Comparison of ENCODE assay signal across 29 mouse cellular contexts in genomic region chr16:23166646-23167045, GRCm38 (mm10). TPM values are rescaled to one million over a fixed set of nuclear protein-coding genes. Genes with fewer than 3 reads are reported as not detected.
DNase-seq lines count a peak whose midpoint lies in the region; ATAC-seq and TF ChIP-seq lines count a peak whose summit lies in the region.
"Had no signal": no experiment of that assay in that cellular context is flagged by ENCODE, and none has a peak within 500 bp of the region (broad histone marks: within the 10 kb centered on the region; RNA-seq: fewer than 3 reads in every experiment).

No protein-coding gene starts in this region.

- no peaks in the 10 kb centered on the region for H3K79me2 ChIP-seq in heart, adult 2 months (replicated peaks; ENCODE audit: control insufficient read depth, insufficient read depth, low read length)

- no peaks in the 10 kb centered on the region for H3K36me3 ChIP-seq in heart, adult 2 months (ENCODE audit: control insufficient read depth, insufficient read depth, low read length)
- H3K36me3 ChIP-seq in heart, postnatal 0 days (replicated peaks; ENCODE audit: control insufficient read depth, insufficient read depth, low read length): no peaks in the 10 kb centered on the region
- no peaks in the 10 kb centered on the region for H3K36me3 ChIP-seq in intestine, postnatal 0 days (ENCODE audit: control insufficient read depth, insufficient read depth)
- H3K36me3 ChIP-seq: embryonic facial prominence, embryonic 10.5 days; hindbrain, embryonic 13.5 days; midbrain, embryonic 15.5 days had no signal

- 62% methylated on average over 1 of the region's 1 CpGs for WGBS in heart, adult 2 months
- 88% methylated on average over 1 of the region's 1 CpGs for WGBS in heart, postnatal 0 days
- WGBS in intestine, postnatal 0 days: 98% methylated on average over 1 of the region's 1 CpGs

- intact Hi-C loops in heart, adult 2 months (cut with DNase I): no loop called here
- intact Hi-C loops in heart, postnatal 10 days (cut with DNase I): loop anchor here (5.0 kb wide), 1 partner anchor 56 kb away; the partner anchor contains the start of gene St6gal1

- H3K4me3 ChIP-seq in heart, adult 2 months: no peak overlapping the region
- H3K4me3 ChIP-seq in heart, postnatal 0 days (ENCODE audit: low read depth, low read length): no peak overlapping the region
- no peak overlapping the region for H3K4me3 ChIP-seq in intestine, postnatal 0 days (ENCODE audit: low read depth, low read length)
- H3K4me3 ChIP-seq: embryonic facial prominence, embryonic 10.5 days; hindbrain, embryonic 13.5 days; midbrain, embryonic 15.5 days; myocyte had no signal

- H3K4me2 ChIP-seq in heart, postnatal 0 days (ENCODE audit: low read depth, low read length): no peak overlapping the region
- no peak overlapping the region for H3K4me2 ChIP-seq in intestine, postnatal 0 days (replicated peaks; ENCODE audit: low read depth)
- H3K4me2 ChIP-seq: hindbrain, embryonic 13.5 days; midbrain, embryonic 15.5 days had no signal

- no peak for DNase-seq in heart, adult 2 months
- no peak for DNase-seq in heart, postnatal 10 days
- no peak for DNase-seq in heart, postnatal 0 days (ENCODE audit: low spot score)
- no peak for DNase-seq in heart, adult 9 months (ENCODE audit: low spot score in 2 of 2)
- peak; percentile 27 for DNase-seq in adipocyte (ENCODE audit: low spot score)
- peak; percentile 53 for DNase-seq in retina, embryonic 14.5 days (ENCODE audit: low spot score)
- DNase-seq: adrenal gland, postnatal 25 days; cerebellum, adult 11-12 months; cerebellum, postnatal 10 days; forebrain, postnatal 0 days; gastrocnemius, postnatal 36 days; kidney, adult 18-20 months; lung, adult 18-20 months; right cerebral cortex, postnatal 14 days; thymus, adult 2 months; thymus, postnatal 4 days had no signal

- peaks cover 6% of the 10 kb centered on the region for H3K4me1 ChIP-seq in heart, adult 2 months (ENCODE audit: control insufficient read depth, insufficient read depth, low read length)
- H3K4me1 ChIP-seq in heart, postnatal 0 days (ENCODE audit: control insufficient read depth, insufficient read depth): no peaks in the 10 kb centered on the region
- no peaks in the 10 kb centered on the region for H3K4me1 ChIP-seq in intestine, postnatal 0 days (replicated peaks; ENCODE audit: control insufficient read depth, insufficient read depth, low read length)
- H3K4me1 ChIP-seq: embryonic facial prominence, embryonic 10.5 days; hindbrain, embryonic 13.5 days; midbrain, embryonic 15.5 days had no signal

- ATAC-seq in heart, postnatal 0 days (ENCODE audit: insufficient read depth, low read depth): no peak
- ATAC-seq in intestine, postnatal 0 days: no peak
- ATAC-seq: forebrain, postnatal 0 days; midbrain, embryonic 15.5 days had no signal

- no peaks in the 10 kb centered on the region for H3K9me3 ChIP-seq in heart, postnatal 0 days (replicated peaks; ENCODE audit: control insufficient read depth, low read length)
- no peaks in the 10 kb centered on the region for H3K9me3 ChIP-seq in intestine, postnatal 0 days (ENCODE audit: control insufficient read depth)
- H3K9me3 ChIP-seq: embryonic facial prominence, embryonic 10.5 days; hindbrain, embryonic 13.5 days; midbrain, embryonic 15.5 days had no signal

- no peak for TF ChIP-seq CTCF in heart, adult 2 months (IDR thresholded peaks at IDR 0.05)
- TF ChIP-seq CTCF in heart, postnatal 0 days (IDR thresholded peaks at IDR 0.05; ENCODE audit: low read depth): no peak
- TF ChIP-seq CTCF in intestine, postnatal 0 days (IDR thresholded peaks at IDR 0.05; ENCODE audit: low read depth): no peak

- no peak for TF ChIP-seq EP300 in heart, adult 2 months (IDR thresholded peaks at IDR 0.05; ENCODE audit: insufficient read depth, low read depth, low read length)
- TF ChIP-seq EP300 in heart, postnatal 0 days (IDR thresholded peaks at IDR 0.05; ENCODE audit: low read depth): no peak

- H3K27me3 ChIP-seq in heart, adult 2 months (ENCODE audit: control insufficient read depth, insufficient read depth, low read length): no peaks in the 10 kb centered on the region
- H3K27me3 ChIP-seq in heart, postnatal 0 days (ENCODE audit: control insufficient read depth, insufficient read depth, low read length): no peaks in the 10 kb centered on the region
- H3K27me3 ChIP-seq in intestine, postnatal 0 days (replicated peaks; ENCODE audit: control insufficient read depth, insufficient read depth, low read length): no peaks in the 10 kb centered on the region
- H3K27me3 ChIP-seq: hindbrain, embryonic 13.5 days; midbrain, embryonic 15.5 days had no signal

- no peak overlapping the region for H3K9ac ChIP-seq in heart, adult 2 months (ENCODE audit: low read depth, low read length)
- H3K9ac ChIP-seq in heart, postnatal 0 days (replicated peaks; ENCODE audit: low read depth, low read length): no peak overlapping the region
- no peak overlapping the region for H3K9ac ChIP-seq in intestine, postnatal 0 days (ENCODE audit: low read depth, low read length)
- H3K9ac ChIP-seq: forebrain, postnatal 0 days; hindbrain, embryonic 13.5 days; midbrain, embryonic 15.5 days had no signal

- H3K27ac ChIP-seq in heart, adult 2 months: peak overlapping the region; percentile 77
- H3K27ac ChIP-seq in heart, postnatal 0 days (ENCODE audit: low read depth): peak overlapping the region; percentile 76
- H3K27ac ChIP-seq in intestine, postnatal 0 days (ENCODE audit: low read depth, low read length): no peak overlapping the region
- H3K27ac ChIP-seq: embryonic facial prominence, embryonic 10.5 days; hindbrain, embryonic 13.5 days; midbrain, embryonic 15.5 days; stomach, postnatal 0 days had no signal

- TF ChIP-seq POLR2A in heart, adult 2 months (IDR thresholded peaks at IDR 0.05; ENCODE audit: insufficient read depth, low read depth, low read length): no peak

RNA-seq across cellular contexts. Expression of gene Adipoq, which starts 20.3 kb away (rescaled TPM):
- total RNA-seq in heart, adult 2 months (2021): 10 to 100 TPM in 1 of 2 experiments, 1 to 10 TPM in 1; 5.9 to 13.6 TPM
- polyA plus RNA-seq in heart, adult 2 months (2012; rRNA removed): 26.4 and 52.5 TPM in 2 replicates
- 10 to 100 TPM; 12.9 to 37.4 TPM for total RNA-seq in heart, postnatal 10 days (2021)
- total RNA-seq in heart, postnatal 0 days (2014; rRNA removed; ENCODE audit: low replicate concordance): 0.73 TPM in 1 of 2 replicates, not detected in the other
- 0.20 and 1.0 TPM in 2 replicates for polyA plus RNA-seq in heart, postnatal 0 days (2015; fragmentation: Nextera tagmentation; extraction: Ambion mirVana)
- polyA plus RNA-seq in intestine, postnatal 0 days (2015; fragmentation: Nextera tagmentation; extraction: Ambion mirVana): not detected in 2 replicates
- total RNA-seq: layer of hippocampus, adult 18-20 months; layer of hippocampus, postnatal 25 days; left cerebral cortex, postnatal 10 days had no signal
- polyA plus RNA-seq: embryonic facial prominence, embryonic 10.5 days; forebrain, embryonic 11.5 days; forebrain, postnatal 0 days; hindbrain, embryonic 13.5 days; limb, embryonic 11.5 days; liver, adult 2 months; midbrain, embryonic 15.5 days; myocyte; neural tube, embryonic 14.5 days; stomach, postnatal 0 days had no signal

RNA-seq across cellular contexts. Expression of gene Rfc4, which starts 39.1 kb away (rescaled TPM):
- total RNA-seq in heart, adult 2 months (2021): 1 to 10 TPM; 6.2 to 7.3 TPM
- polyA plus RNA-seq in heart, adult 2 months (2012; rRNA removed): 1.5 and 1.6 TPM in 2 replicates
- 10 to 100 TPM; 14.5 to 15.8 TPM for total RNA-seq in heart, postnatal 10 days (2021)
- total RNA-seq in heart, postnatal 0 days (2014; rRNA removed; ENCODE audit: low replicate concordance): 16.8 and 27.9 TPM in 2 replicates
- 38.1 and 40.6 TPM in 2 replicates for polyA plus RNA-seq in heart, postnatal 0 days (2015; fragmentation: Nextera tagmentation; extraction: Ambion mirVana)
- polyA plus RNA-seq in intestine, postnatal 0 days (2015; fragmentation: Nextera tagmentation; extraction: Ambion mirVana): 39.6 and 40.7 TPM in 2 replicates
- polyA plus RNA-seq: liver, adult 2 months had no signal

RNA-seq across cellular contexts. Expression of gene St6gal1, which starts 57.9 kb away (rescaled TPM):
- 1 to 10 TPM; 8.4 to 9.9 TPM for total RNA-seq in heart, adult 2 months (2021)
- polyA plus RNA-seq in heart, adult 2 months (2012; rRNA removed): 6.0 and 9.9 TPM in 2 replicates
- total RNA-seq in heart, postnatal 10 days (2021): 10 to 100 TPM; 14.4 to 17.9 TPM
- 23.5 and 34.4 TPM in 2 replicates for total RNA-seq in heart, postnatal 0 days (2014; rRNA removed; ENCODE audit: low replicate concordance)
- 8.8 and 10.0 TPM in 2 replicates for polyA plus RNA-seq in heart, postnatal 0 days (2015; fragmentation: Nextera tagmentation; extraction: Ambion mirVana)
- 6.0 and 6.8 TPM in 2 replicates for polyA plus RNA-seq in intestine, postnatal 0 days (2015; fragmentation: Nextera tagmentation; extraction: Ambion mirVana)

RNA-seq across cellular contexts. Expression of gene Eif4a2, which starts 59.4 kb away (rescaled TPM):
- 100 to 1,000 TPM; 337 to 385 TPM for total RNA-seq in heart, adult 2 months (2021)
- polyA plus RNA-seq in heart, adult 2 months (2012; rRNA removed): 128 and 287 TPM in 2 replicates
- total RNA-seq in heart, postnatal 10 days (2021): 100 to 1,000 TPM; 228 to 269 TPM
- total RNA-seq in heart, postnatal 0 days (2014; rRNA removed; ENCODE audit: low replicate concordance): 229 and 270 TPM in 2 replicates
- polyA plus RNA-seq in heart, postnatal 0 days (2015; fragmentation: Nextera tagmentation; extraction: Ambion mirVana): 97.3 and 106 TPM in 2 replicates
- polyA plus RNA-seq in intestine, postnatal 0 days (2015; fragmentation: Nextera tagmentation; extraction: Ambion mirVana): 101 and 109 TPM in 2 replicates

Comparison
In these comparisons a context has a peak if more than half of its experiments do, and no peak if none do; other contexts are left out.
1. DNase-seq: peak in adipocyte (single experiment) and retina, embryonic 14.5 days (single experiment); none in heart, adult 2 months (0 of 2), heart, postnatal 10 days (0 of 2), heart, postnatal 0 days (single experiment) and heart, adult 9 months (0 of 2).